ENCODE assay signal across 15 mouse cellular contexts in the genomic region with DNA sequence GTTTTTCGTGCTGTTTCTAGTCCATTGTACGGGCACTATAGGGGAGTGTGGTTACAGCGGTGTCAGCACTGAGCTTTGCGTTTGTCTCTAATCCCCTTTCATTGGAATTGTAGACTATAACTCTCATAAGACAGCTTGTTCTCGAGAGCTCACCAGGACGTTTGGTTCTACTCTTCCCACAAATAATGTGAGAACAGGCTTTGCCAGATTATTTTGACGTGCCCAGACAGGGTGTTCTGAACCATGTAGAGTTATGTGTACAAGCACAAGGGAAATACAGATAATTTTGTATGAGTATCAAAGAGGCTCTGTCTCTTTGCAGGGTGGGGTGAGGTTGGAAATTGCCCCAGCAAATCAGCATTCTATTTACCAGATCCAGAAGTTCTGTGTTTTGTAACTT.
"Had no signal": no experiment of that assay in that cellular context is flagged by ENCODE, and none has a peak within 500 bp of the region (broad histone marks: within the 10 kb centered on the region; RNA-seq: fewer than 3 reads in every experiment).

No protein-coding gene starts in this region.

- DNase-seq: kidney, adult 2 months; kidney, postnatal 14 days; left cerebral cortex, postnatal 4 days; liver; liver, embryonic 13.5 days; lung, adult 18-20 months; lung, postnatal 4 days; midbrain, embryonic 14.5 days; thymus, postnatal 36 days had no signal

- H3K27ac ChIP-seq: hindbrain, embryonic 15.5 days; kidney, embryonic 15.5 days; liver, embryonic 13.5 days; midbrain, embryonic 10.5 days; neural tube, embryonic 15.5 days had no signal

- H3K9me3 ChIP-seq: hindbrain, embryonic 15.5 days; kidney, embryonic 15.5 days; liver, embryonic 13.5 days; midbrain, embryonic 10.5 days; neural tube, embryonic 15.5 days had no signal

- H3K36me3 ChIP-seq: hindbrain, embryonic 15.5 days; kidney, embryonic 15.5 days; liver, embryonic 13.5 days; midbrain, embryonic 10.5 days; neural tube, embryonic 15.5 days had no signal

- H3K4me3 ChIP-seq: hindbrain, embryonic 15.5 days; kidney, embryonic 15.5 days; liver, embryonic 13.5 days; midbrain, embryonic 10.5 days; myocyte; neural tube, embryonic 15.5 days had no signal

- ATAC-seq: intestine, embryonic 16.5 days had no signal

- H3K9ac ChIP-seq: hindbrain, embryonic 15.5 days; kidney, embryonic 15.5 days; liver, embryonic 13.5 days; neural tube, embryonic 15.5 days had no signal

- H3K4me2 ChIP-seq: hindbrain, embryonic 15.5 days; kidney, embryonic 15.5 days; liver, embryonic 13.5 days; neural tube, embryonic 15.5 days had no signal

- H3K4me1 ChIP-seq: hindbrain, embryonic 15.5 days; kidney, embryonic 15.5 days; liver, embryonic 13.5 days; midbrain, embryonic 10.5 days; neural tube, embryonic 15.5 days had no signal

- H3K27me3 ChIP-seq: hindbrain, embryonic 15.5 days; kidney, embryonic 15.5 days; liver, embryonic 13.5 days; neural tube, embryonic 15.5 days had no signal
